Mouse (Mus musculus) CD4-positive, CD25-positive, alpha-beta regulatory T cell, adult 4 months (primary cell): ENCODE data around the gene Slc22a19. TPM values are rescaled to one million over a fixed set of nuclear protein-coding genes. Genes with fewer than 3 reads are reported as not detected.
"Not testable (repeated sequence)": the region's sequence is repeated elsewhere in the genome, so short reads cannot be mapped to it uniquely, and the experiment has no call there.

Source experiments
- ATAC-seq: one replicate; pipeline ENCODE4 v1.8.0; 2017
- polyA plus RNA-seq, 2 experiments: library from polyadenylated mRNA; unstranded; fragments of 100-300 nt; shearing (Covaris generic); gene quantifications; one replicate each; pipeline ENCODE4 v1.2.1; 2017

Gene Slc22a19
- polyA plus RNA-seq = not detected

GRCm38 (mm10) chr19:7711148-7711547, at the start of gene Slc22a19:
Slc22a19 (minus strand) TSS chr19:7711310.
- ATAC-seq = no peak

DNA sequence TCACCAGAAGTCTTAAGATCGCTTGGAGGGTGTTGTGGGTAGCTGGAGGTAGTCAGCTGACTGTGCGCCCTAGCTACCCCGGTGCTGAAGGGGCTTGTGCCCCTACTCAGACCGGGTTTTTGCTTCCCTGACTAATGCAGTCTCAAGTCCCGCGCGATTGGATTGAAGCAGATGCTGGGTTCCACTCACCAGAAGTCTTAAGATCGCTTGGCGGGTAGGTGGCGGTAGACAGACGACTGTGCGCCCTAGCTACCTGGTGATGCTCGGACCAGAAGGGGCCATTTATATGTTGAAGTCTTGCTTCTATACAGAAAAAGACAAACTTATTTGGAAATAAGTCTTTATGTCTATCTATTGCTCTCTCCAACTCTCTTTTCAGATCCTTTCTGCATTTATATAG, 42.3 kb upstream of the Slc22a19 start:
- ATAC-seq = not testable (repeated sequence)

DNA sequence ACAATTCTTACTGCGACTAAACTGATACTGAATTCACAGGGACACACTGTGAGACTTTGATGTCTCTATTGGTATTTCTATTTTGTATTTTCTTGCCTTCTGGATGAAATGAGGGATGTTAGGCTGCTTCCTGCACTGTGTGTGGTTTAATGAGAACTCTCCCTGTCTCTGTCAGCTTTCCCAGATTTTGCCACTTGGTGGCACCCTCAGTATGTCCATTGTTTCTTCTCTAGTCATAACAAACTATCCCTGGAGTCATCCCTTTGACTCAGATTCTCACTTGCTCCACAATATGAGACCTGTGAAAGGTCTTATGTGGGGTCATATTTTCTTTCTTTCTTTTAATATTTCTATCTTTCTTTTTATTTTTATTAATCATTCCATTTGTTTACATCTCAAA, 18.4 kb upstream of the Slc22a19 start:
- ATAC-seq = no peak

DNA sequence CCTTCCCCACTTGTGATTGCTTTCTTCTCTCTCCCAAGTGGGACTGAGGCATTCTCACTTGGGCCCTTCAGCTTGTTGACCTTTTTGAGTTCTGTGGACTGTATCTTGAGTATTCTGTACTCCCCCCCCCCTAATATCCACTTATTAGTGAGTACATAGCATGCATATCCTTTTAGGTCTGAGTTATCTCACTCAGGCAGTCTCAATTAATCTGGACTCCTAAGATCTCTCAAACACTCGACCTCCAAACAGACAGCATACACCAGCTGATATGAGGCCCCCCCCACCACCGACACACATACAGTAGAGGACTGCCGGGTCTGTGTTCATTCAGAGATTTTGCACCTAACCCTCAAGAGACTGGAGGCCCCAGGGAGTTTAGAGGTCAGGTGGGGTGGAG, 18.0 kb downstream of the Slc22a19 start:
- not testable (repeated sequence) for ATAC-seq

DNA sequence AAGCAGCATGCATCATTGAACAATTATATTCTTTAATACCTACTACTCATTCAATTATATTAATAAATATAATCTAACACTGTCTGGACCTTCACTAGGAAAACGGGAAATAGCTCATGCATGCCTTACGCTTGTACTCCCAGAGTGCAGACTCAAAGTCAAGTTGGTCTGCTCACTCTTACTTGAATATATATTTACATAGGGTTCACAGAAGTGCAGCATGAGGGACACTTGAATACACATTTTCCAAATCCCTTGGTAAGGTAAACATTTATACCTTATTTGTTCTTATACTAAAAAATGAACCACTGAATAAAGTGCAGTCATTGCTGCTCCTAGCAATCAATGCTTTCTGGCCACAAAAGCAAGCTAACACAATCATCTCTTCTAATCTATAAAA, 19.9 kb downstream of the Slc22a19 start:
- no peak for ATAC-seq

- no peak for ATAC-seq
Observed at GRCm38 (mm10) chr19:7687988-7688387, 23.1 kb downstream of the Slc22a19 start.

DNA sequence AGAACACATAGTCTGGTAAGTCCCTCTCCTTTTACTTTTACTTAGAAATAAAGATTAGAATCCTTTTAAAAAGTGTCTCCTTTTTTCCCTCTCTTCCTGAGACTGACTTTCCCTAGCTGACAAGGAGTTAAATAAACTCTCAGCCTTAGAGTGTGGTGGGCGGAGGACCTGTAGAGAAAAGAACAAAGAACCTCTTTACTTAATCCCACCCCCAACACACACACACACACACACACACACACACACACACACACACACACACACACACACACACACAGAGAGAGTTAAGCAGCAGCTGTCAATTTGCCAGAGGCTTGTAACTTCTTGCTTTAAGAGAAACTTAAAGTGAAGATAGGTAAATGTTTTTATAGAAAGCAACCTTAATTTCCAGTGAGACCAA, 39.1 kb downstream of the Slc22a19 start:
- no peak for ATAC-seq

DNA sequence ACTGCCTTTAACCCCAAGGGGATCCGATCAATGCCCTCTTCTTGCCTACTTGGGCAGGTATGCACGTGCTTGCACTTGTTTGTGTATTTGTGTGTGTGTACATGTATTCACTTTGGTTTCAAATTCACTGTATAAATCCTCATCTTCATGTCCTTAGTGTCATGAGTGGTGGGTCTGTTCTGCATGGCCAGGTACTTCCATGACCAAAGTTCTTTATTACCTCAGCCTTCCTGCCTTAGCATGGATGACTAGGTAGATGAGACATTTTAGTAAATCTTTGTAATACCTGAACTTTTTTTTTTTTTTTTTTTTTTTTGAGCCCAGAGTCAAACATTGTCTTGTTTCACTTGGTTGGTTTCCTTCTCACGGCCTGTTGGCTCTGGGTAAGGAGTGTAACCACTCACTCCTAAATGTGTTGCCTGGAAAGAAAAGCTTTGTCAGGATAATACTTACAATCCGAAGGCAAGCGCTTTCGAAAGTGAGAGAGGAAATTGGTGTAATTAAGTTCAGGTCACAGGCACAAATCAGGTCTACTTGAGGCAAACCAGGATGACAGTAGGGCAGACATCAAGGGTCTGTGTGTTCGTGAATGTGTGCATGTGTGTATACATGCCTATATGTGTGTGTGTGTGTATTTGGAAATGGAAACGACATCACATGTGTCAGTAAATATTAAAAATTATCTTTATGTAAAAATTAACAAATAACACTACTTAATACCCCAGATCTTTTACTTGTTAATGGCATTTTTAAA, 62.0 kb downstream of the Slc22a19 start:
- no peak for ATAC-seq

GRCm38 (mm10) chr19:7633786-7634185, 77.3 kb downstream of the Slc22a19 start:
- no peak for ATAC-seq

DNA sequence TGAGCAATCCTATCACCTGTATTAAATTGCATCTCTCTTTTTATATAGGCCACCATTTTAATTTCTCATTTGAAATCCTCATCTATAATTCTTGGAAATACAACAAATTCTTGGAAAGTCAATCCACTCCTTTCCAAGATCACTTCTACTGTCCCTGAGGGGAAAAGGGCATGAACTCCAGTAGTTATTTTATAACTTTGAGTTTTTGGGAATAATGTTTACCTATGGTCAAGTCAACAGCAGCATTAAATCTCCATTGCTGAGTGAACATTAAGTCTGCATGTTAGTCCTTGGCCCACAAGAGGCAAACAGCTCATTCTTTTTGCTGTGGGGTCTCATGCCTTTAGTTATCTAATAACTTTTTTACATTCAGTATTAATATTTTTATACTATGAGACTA, 78.1 kb downstream of the Slc22a19 start:
- ATAC-seq = no peak

Other genes with a start within 250 kb of the Slc22a19 start
- gene Rtn3, start 228.0 kb downstream of the Slc22a19 start, polyA plus RNA-seq = 10 to 100 TPM; 26.8 to 33.7 TPM
- gene Atl3, start 217.3 kb downstream of the Slc22a19 start, polyA plus RNA-seq = 10 to 100 TPM; 20.8 to 22.4 TPM
- gene Pla2g16, start 153.9 kb downstream of the Slc22a19 start, polyA plus RNA-seq = 10 to 100 TPM; 77.8 to 93.3 TPM
- gene Lgals12, start 104.1 kb downstream of the Slc22a19 start, polyA plus RNA-seq = not detected
- gene Hrasls5, start 98.8 kb downstream of the Slc22a19 start, polyA plus RNA-seq = not detected
- not detected for gene Slc22a26, start 91.4 kb upstream of the Slc22a19 start, polyA plus RNA-seq